Mouse (Mus musculus) lung, embryonic 14.5 days (tissue): ENCODE data around the gene Pou3f4. TPM values are rescaled to one million over a fixed set of nuclear protein-coding genes. Genes with fewer than 3 reads are reported as not detected.

Source experiments
- ATAC-seq: fragments of 200-750 bp; cut with Nextera tagmentation; 2 replicates; pipeline ENCODE4 v1.8.0; 2017; ENCODE audit warnings: mild to moderate bottlenecking, moderate TSS enrichment, moderate library complexity; ENCODE audit not compliant: insufficient read depth
- DNase-seq: peaks from one replicate; pipeline ENCODE4 v3.0.0-alpha.2; 2015
- H3K27ac ChIP-seq: fragments of 300-500 bp; sonication (generic); 2 replicates; pipeline ENCODE4 v1.5.1; 2014; ENCODE audit warnings: low read depth, mild to moderate bottlenecking, moderate library complexity
- H3K27me3 ChIP-seq: fragments of 300-500 bp; sonication (generic); 2 replicates; pipeline ENCODE4 v1.6.1; 2014; ENCODE audit warnings: low read length, control low read depth; ENCODE audit not compliant: insufficient read depth
- H3K36me3 ChIP-seq: fragments of 300-500 bp; sonication (generic); 2 replicates; pipeline ENCODE4 v1.6.1; 2014; ENCODE audit warnings: control low read depth; ENCODE audit not compliant: insufficient read depth
- H3K4me1 ChIP-seq: fragments of 300-500 bp; sonication (generic); 2 replicates; pipeline ENCODE4 v1.6.1; 2014; ENCODE audit warnings: antibody characterized with exemption, control low read depth; ENCODE audit not compliant: insufficient read depth
- H3K4me2 ChIP-seq: fragments of 300-500 bp; sonication (generic); 2 replicates; pipeline ENCODE4 v1.6.1; 2014; ENCODE audit warnings: mild to moderate bottlenecking
- H3K4me3 ChIP-seq: fragments of 300-500 bp; sonication (generic); 2 replicates; pipeline ENCODE4 v1.5.1; 2014; ENCODE audit warnings: low read depth, low read length
- H3K9ac ChIP-seq: fragments of 300-500 bp; sonication (generic); 2 replicates; pipeline ENCODE4 v1.6.1; 2014
- H3K9me3 ChIP-seq: fragments of 300-500 bp; sonication (generic); 2 replicates; pipeline ENCODE4 v1.6.1; 2016; ENCODE audit warnings: low read depth, low read length, control low read depth
- CTCF ChIP-seq: IDR thresholded peaks from 2 replicates; pipeline ENCODE4 v1.5.1; 2016; ENCODE audit warnings: antibody characterized with exemption, low read depth
- WGBS: fragments of 180-500 bp; shearing (Covaris S2); extraction: QIAGEN DNeasy Blood & Tissue Kit; methylation state at CpG from one replicate; pipeline ENCODE4 v1.1.7; 2014; 5-methylcytosine and 5-hydroxymethylcytosine counted together
- polyA plus RNA-seq: library from polyadenylated mRNA; unstranded; fragments of >200 nt; fragmentation: Nextera tagmentation; extraction: Ambion mirVana; gene quantifications from 2 replicates; pipeline ENCODE4 v1.2.1, GENCODE M21; 2014

Gene Pou3f4
- polyA plus RNA-seq, 1 experiment from 2014 or later, result not detected

- no peaks in the 10 kb centered on the region for H3K9me3 ChIP-seq
- peaks cover 36% of the 10 kb centered on the region for H3K27me3 ChIP-seq
- H3K27ac ChIP-seq, result no peak overlapping the region
- H3K4me3 ChIP-seq, result no peak overlapping the region
- no peak for ATAC-seq
- DNase-seq, result no peak
- WGBS, result 22% methylated on average over 5 of the region's 5 CpGs
- no peak overlapping the region for H3K9ac ChIP-seq
- H3K4me1 ChIP-seq, result no peaks in the 10 kb centered on the region
- no peak for TF ChIP-seq CTCF
- H3K36me3 ChIP-seq, result no peaks in the 10 kb centered on the region
- H3K4me2 ChIP-seq, result no peak overlapping the region
Measured at GRCm38 (mm10) chrX:110813401-110813800, 679 bp upstream of the Pou3f4 start.

- Histone ChIP-seq H3K9me3 (no peaks in the 10 kb centered on the region), H3K36me3 (no peaks in the 10 kb centered on the region), H3K9ac (no peak overlapping the region), H3K4me3 (peak overlapping the region; percentile 32), H3K27me3 (peaks cover 36% of the 10 kb centered on the region), H3K4me2 (peak overlapping the region; percentile 61), H3K27ac (no peak overlapping the region), H3K4me1 (no peaks in the 10 kb centered on the region)
- no peak for TF ChIP-seq CTCF
- 13% methylated on average over 51 of the region's 52 CpGs for WGBS
- DNase-seq (no peak), ATAC-seq (peak; percentile 59)
Measured at GRCm38 (mm10) chrX:110814592-110815548, 790 bp downstream of the Pou3f4 start.

DNA sequence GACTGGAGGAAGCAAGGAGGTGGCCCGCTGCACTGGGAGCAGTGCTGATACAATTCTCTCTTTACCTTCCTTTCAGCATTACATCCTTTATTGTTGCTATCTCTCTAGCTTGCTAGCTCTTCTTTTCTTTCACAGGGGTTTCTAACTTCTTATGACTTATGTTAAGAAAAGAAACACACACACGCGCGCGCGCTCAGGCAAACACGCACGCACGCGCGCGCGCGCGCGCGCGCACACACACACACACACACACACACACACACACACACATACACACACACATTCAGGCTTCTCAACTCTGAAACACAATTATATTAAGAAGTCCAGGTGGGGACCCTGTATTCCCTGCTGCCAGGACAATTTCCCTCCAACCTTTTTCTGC, 1.5 kb downstream of the Pou3f4 start:
- H3K9me3 ChIP-seq, result no peaks in the 10 kb centered on the region
- H3K36me3 ChIP-seq, result no peaks in the 10 kb centered on the region
- WGBS, result 45% methylated on average over 18 of the region's 18 CpGs
- DNase-seq (no peak), ATAC-seq (no peak)
- no peaks in the 10 kb centered on the region for H3K4me1 ChIP-seq
- H3K4me2 ChIP-seq, result peak overlapping the region; percentile 61
- no peak overlapping the region for H3K9ac ChIP-seq
- peak overlapping the region; percentile 32; the same call in 1 of the 2 replicates for H3K4me3 ChIP-seq
- H3K27ac ChIP-seq, result no peak overlapping the region
- no peak for TF ChIP-seq CTCF
- peaks cover 36% of the 10 kb centered on the region for H3K27me3 ChIP-seq

DNA sequence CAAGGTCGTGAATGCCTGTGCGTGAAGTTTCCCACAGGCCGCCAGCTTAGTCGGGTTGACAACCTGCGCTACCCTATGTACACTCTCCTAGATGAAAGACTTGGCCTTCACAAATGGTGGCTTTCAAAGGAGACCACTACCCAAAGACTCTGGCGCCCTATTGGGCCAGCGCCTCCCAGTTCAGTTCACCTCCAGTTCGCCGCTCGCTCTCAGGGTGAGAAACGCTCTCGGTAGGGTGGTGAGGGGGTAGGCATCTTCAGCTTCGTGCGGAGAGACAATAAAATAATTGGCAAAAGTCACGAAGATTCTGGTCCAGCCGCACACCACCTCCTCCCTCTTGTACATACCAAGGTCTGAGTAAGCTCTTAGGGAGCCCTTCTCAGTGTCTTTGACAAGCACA, 2.5 kb downstream of the Pou3f4 start:
- no peak for DNase-seq
- no peak overlapping the region for H3K4me3 ChIP-seq
- no peaks in the 10 kb centered on the region for H3K9me3 ChIP-seq
- H3K36me3 ChIP-seq, result no peaks in the 10 kb centered on the region
- no peaks in the 10 kb centered on the region for H3K4me1 ChIP-seq
- WGBS, result 14% methylated on average over 16 of the region's 16 CpGs
- no peak for ATAC-seq
- no peak overlapping the region for H3K27ac ChIP-seq
- TF ChIP-seq CTCF, result no peak
- H3K27me3 ChIP-seq, result peaks cover 36% of the 10 kb centered on the region
- H3K9ac ChIP-seq, result no peak overlapping the region
- H3K4me2 ChIP-seq, result no peak overlapping the region

DNA sequence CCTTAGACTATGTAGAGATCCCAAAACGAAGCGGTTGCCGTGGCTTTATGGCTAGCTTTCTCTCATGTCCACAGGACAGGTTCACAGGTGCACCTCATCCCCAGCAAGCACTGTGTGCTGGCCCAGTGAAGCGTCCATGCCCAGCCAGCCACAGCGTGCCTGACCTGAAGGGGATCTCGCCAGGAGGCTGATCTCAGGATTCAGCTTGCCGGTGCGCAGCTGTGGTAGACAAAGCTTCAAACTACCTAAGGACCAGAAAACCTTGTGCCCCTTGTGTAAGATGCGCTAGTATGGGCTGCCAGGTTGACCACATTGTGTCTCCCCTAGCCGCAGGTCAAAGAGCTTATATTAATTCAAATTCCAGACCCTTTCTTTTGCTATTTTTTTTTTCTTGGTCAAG, 3.1 kb downstream of the Pou3f4 start:
- no peak overlapping the region for H3K9ac ChIP-seq
- ATAC-seq (no peak), DNase-seq (no peak)
- WGBS, result 15% methylated on average over 10 of the region's 10 CpGs
- H3K27me3 ChIP-seq, result peaks cover 36% of the 10 kb centered on the region
- H3K9me3 ChIP-seq, result no peaks in the 10 kb centered on the region
- no peak overlapping the region for H3K27ac ChIP-seq
- no peak for TF ChIP-seq CTCF
- H3K36me3 ChIP-seq, result no peaks in the 10 kb centered on the region
- H3K4me3 ChIP-seq, result no peak overlapping the region
- H3K4me1 ChIP-seq, result no peaks in the 10 kb centered on the region
- H3K4me2 ChIP-seq, result no peak overlapping the region

GRCm38 (mm10) chrX:110837450-110837849, 23.4 kb downstream of the Pou3f4 start:
- no peak overlapping the region for H3K4me3 ChIP-seq
- TF ChIP-seq CTCF, result no peak
- ATAC-seq (no peak), DNase-seq (no peak)
- no peaks in the 10 kb centered on the region for H3K36me3 ChIP-seq
- no peak overlapping the region for H3K4me2 ChIP-seq
- no peaks in the 10 kb centered on the region for H3K4me1 ChIP-seq
- no peak overlapping the region for H3K9ac ChIP-seq
- WGBS, result 69% methylated on average over 2 of the region's 2 CpGs
- no peaks in the 10 kb centered on the region for H3K27me3 ChIP-seq
- no peaks in the 10 kb centered on the region for H3K9me3 ChIP-seq
- H3K27ac ChIP-seq, result no peak overlapping the region

- H3K27me3 ChIP-seq, result no peaks in the 10 kb centered on the region
- H3K4me2 ChIP-seq, result no peak overlapping the region
- H3K9me3 ChIP-seq, result no peaks in the 10 kb centered on the region
- no peak overlapping the region for H3K27ac ChIP-seq
- no peak for TF ChIP-seq CTCF
- no peak overlapping the region for H3K4me3 ChIP-seq
- H3K36me3 ChIP-seq, result no peaks in the 10 kb centered on the region
- WGBS, result 49% methylated on average over 2 of the region's 2 CpGs
- ATAC-seq (no peak), DNase-seq (no peak)
- H3K4me1 ChIP-seq, result no peaks in the 10 kb centered on the region
- no peak overlapping the region for H3K9ac ChIP-seq
Measured at GRCm38 (mm10) chrX:110851300-110851699, 37.2 kb downstream of the Pou3f4 start.
